Mouse (Mus musculus): ENCODE data around the gene Nagk. TPM values are rescaled to one million over a fixed set of nuclear protein-coding genes. Genes with fewer than 3 reads are reported as not detected.
"Not testable (repeated sequence)": the region's sequence is repeated elsewhere in the genome, so short reads cannot be mapped to it uniquely, and the experiment has no call there.

Nagk gene
- polyA plus RNA-seq, 1 experiment from 2014 or later: 26.1 TPM

DNA sequence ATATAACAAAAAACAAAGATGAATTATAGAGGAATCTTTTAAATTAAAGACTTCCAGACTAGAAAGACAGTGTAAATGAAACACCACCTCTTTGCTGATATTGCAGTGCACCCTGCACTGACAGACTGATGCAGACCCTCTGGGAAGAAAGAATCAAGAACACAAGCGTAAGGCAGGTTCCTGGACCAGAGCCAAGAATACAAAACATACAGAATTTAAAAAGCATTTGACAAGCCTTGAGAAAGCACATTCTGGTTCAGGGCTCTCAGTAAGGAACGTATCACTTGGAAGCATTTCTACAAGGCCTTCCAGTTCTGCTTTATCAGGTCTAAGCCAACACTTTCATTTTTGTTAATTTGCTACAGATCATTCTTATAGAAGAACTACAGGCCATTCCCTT is 27.1 kb downstream of the Nagk start:
- WGBS: 97% methylated on average over 2 of the region's 2 CpGs
- Histone ChIP-seq H3K27ac (replicated peaks) (no peak overlapping the region), H3K4me1 (no peaks in the 10 kb centered on the region), H3K4me3 (no peak overlapping the region), H3K36me3 (peaks cover 25% of the 10 kb centered on the region), H3K9me3 (replicated peaks) (no peaks in the 10 kb centered on the region), H3K27me3 (ENCODE audit: low read depth, poor library complexity, severe bottlenecking) (no peaks in the 10 kb centered on the region)
- no peak for DNase-seq (ENCODE audit: low spot score)

GRCm38 (mm10) chr6:83830941-83831605 is 36.3 kb downstream of the Nagk start:
- peak overlapping the region; percentile 91 for H3K27ac ChIP-seq (replicated peaks)
- H3K4me1 ChIP-seq: peaks cover 13% of the 10 kb centered on the region
- H3K27me3 ChIP-seq (ENCODE audit: low read depth, poor library complexity, severe bottlenecking): no peaks in the 10 kb centered on the region
- H3K9me3 ChIP-seq (replicated peaks): no peaks in the 10 kb centered on the region
- WGBS: 3% methylated on average over 35 of the region's 35 CpGs
- DNase-seq (ENCODE audit: low spot score): no peak
- H3K36me3 ChIP-seq: peaks cover 14% of the 10 kb centered on the region
- H3K4me3 ChIP-seq: peak overlapping the region; percentile 73

DNA sequence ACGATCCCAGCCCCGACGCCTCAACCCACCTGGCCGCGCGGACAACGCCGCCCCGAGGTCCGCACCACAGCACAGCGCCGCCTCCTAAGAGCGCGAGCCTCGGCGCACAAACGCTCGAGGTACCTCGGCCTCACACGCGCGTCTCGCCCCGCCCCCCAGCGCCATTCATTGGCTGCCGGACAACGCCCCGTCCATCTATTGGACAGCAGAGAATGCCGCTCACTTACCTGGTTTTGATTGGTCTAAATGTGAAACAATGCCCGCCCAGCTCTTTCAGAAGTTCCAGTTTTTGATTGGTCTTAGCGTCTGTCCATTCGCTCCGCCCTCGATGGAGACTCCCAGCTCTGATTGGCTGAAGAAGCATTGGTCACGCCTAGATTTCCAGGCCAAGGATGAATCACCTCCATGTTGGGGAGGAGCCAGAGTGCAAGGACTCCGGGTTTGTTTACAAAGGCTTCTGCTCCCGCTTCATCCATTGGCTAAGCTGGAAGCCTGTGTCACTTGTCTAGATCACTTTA is 36.9 kb downstream of the Nagk start, which contains the start of gene Paip2b:
Gene Paip2b, minus strand, starts transcription at position 136 of the 518 bp plus-strand sequence.
- Histone ChIP-seq H3K4me3 (peak within 1 kb of the TSS; percentile 73), H3K27me3 (ENCODE audit: low read depth, poor library complexity, severe bottlenecking) (no peaks in the 10 kb centered on the region), H3K36me3 (peaks cover 14% of the 10 kb centered on the region), H3K4me1 (peaks cover 13% of the 10 kb centered on the region), H3K9me3 (replicated peaks) (no peaks in the 10 kb centered on the region), H3K27ac (replicated peaks) (peak within 1 kb of the TSS; percentile 91)
- under 1% methylated on average over 37 of the region's 37 CpGs for WGBS
- peak; percentile 97 for DNase-seq (ENCODE audit: low spot score)

GRCm38 (mm10) chr6:83832393-83832792 is 37.6 kb downstream of the Nagk start:
- DNase-seq (ENCODE audit: low spot score); H3K36me3 ChIP-seq; H3K9me3 ChIP-seq (replicated peaks); H3K27me3 ChIP-seq (ENCODE audit: low read depth, poor library complexity, severe bottlenecking): not testable (repeated sequence)
- Histone ChIP-seq H3K4me1 (peaks cover 13% of the 10 kb centered on the region), H3K27ac (replicated peaks) (peak overlapping the region; percentile 59; the same call in 1 of the 2 replicates), H3K4me3 (peak overlapping the region; percentile 73)
- WGBS: 76% methylated on average over 1 of the region's 1 CpGs

DNA sequence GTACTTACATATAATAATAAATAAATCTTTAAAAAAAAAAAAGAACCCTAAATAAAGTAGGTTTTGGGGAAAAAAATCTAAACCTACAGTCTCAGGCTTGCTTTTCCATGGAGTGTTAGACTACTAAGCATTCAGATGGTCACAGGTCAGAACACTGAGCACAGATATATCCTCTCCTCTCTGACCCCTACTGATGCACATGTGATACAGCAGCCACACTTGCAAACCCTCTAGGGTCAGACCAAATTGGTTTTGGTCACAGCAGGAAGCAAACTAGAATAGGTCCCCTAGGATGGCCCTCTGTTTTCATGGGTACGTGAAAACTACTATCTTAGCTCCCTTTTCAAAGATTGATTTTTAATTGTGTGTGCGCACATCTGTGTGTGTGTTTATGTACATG is 42.0 kb downstream of the Nagk start:
- 85% methylated on average over 2 of the region's 2 CpGs for WGBS
- DNase-seq (ENCODE audit: low spot score): no peak
- Histone ChIP-seq H3K27ac (replicated peaks) (no peak overlapping the region), H3K4me1 (no peaks in the 10 kb centered on the region), H3K27me3 (ENCODE audit: low read depth, poor library complexity, severe bottlenecking) (no peaks in the 10 kb centered on the region), H3K9me3 (replicated peaks) (no peaks in the 10 kb centered on the region), H3K4me3 (no peak overlapping the region), H3K36me3 (no peaks in the 10 kb centered on the region)

- no peaks in the 10 kb centered on the region for H3K27me3 ChIP-seq (ENCODE audit: low read depth, poor library complexity, severe bottlenecking)
- no peak for DNase-seq (ENCODE audit: low spot score)
- no peaks in the 10 kb centered on the region for H3K9me3 ChIP-seq (replicated peaks)
- no peaks in the 10 kb centered on the region for H3K4me1 ChIP-seq
- WGBS: 89% methylated on average over 2 of the region's 2 CpGs
- no peaks in the 10 kb centered on the region for H3K36me3 ChIP-seq
- H3K4me3 ChIP-seq: no peak overlapping the region
- H3K27ac ChIP-seq (replicated peaks): no peak overlapping the region
These were observed 43.3 kb downstream of the Nagk start for GRCm38 (mm10) chr6:83838046-83838445.

GRCm38 (mm10) chr6:83840086-83840485 is 45.3 kb downstream of the Nagk start:
- H3K4me1 ChIP-seq: no peaks in the 10 kb centered on the region
- WGBS: 88% methylated on average over 6 of the region's 6 CpGs
- DNase-seq (ENCODE audit: low spot score): no peak
- no peaks in the 10 kb centered on the region for H3K9me3 ChIP-seq (replicated peaks)
- H3K36me3 ChIP-seq: no peaks in the 10 kb centered on the region
- no peak overlapping the region for H3K27ac ChIP-seq (replicated peaks)
- H3K27me3 ChIP-seq (ENCODE audit: low read depth, poor library complexity, severe bottlenecking): no peaks in the 10 kb centered on the region
- no peak overlapping the region for H3K4me3 ChIP-seq

GRCm38 (mm10) chr6:83844913-83845312 is 50.1 kb downstream of the Nagk start:
- Histone ChIP-seq H3K36me3 (no peaks in the 10 kb centered on the region), H3K4me1 (no peaks in the 10 kb centered on the region), H3K9me3 (replicated peaks) (no peaks in the 10 kb centered on the region), H3K27me3 (ENCODE audit: low read depth, poor library complexity, severe bottlenecking) (no peaks in the 10 kb centered on the region), H3K4me3 (no peak overlapping the region), H3K27ac (replicated peaks) (no peak overlapping the region)
- no peak for DNase-seq (ENCODE audit: low spot score)
- 92% methylated on average over 10 of the region's 10 CpGs for WGBS

- WGBS: 98% methylated on average over 2 of the region's 2 CpGs
These were observed 51.4 kb downstream of the Nagk start for GRCm38 (mm10) chr6:83846141-83846540.

DNA sequence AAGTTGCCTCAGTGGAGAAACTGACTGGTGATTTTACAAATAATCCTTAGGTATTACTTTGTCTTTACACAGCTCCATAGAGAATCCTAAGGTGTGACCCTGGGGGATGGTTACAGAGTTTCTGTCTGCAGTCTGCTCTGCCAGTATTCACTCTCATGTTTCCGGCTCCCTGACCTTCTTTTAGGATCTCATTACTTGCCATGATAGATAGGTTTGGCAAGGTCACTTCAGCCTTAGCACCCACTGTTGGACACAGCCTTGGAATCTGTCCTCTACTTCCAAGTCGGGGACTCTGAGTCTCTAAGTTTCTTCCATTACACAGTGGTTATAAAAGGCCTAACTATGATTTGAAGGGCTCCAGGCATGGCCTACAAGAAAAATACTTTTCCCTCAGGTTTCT is 54.7 kb downstream of the Nagk start:
- 92% methylated on average over 2 of the region's 2 CpGs for WGBS
- no peaks in the 10 kb centered on the region for H3K9me3 ChIP-seq (replicated peaks)
- H3K4me1 ChIP-seq: no peaks in the 10 kb centered on the region
- H3K27ac ChIP-seq (replicated peaks): no peak overlapping the region
- DNase-seq (ENCODE audit: low spot score): no peak
- H3K36me3 ChIP-seq: no peaks in the 10 kb centered on the region
- H3K27me3 ChIP-seq (ENCODE audit: low read depth, poor library complexity, severe bottlenecking): no peaks in the 10 kb centered on the region
- no peak overlapping the region for H3K4me3 ChIP-seq

More at GRCm38 (mm10) chr6:83846141-83846540, 51.4 kb downstream of the Nagk start:
- H3K27ac ChIP-seq (replicated peaks): no peak overlapping the region
- DNase-seq (ENCODE audit: low spot score): no peak
- no peaks in the 10 kb centered on the region for H3K9me3 ChIP-seq (replicated peaks)
- no peak overlapping the region for H3K4me3 ChIP-seq
- H3K36me3 ChIP-seq: no peaks in the 10 kb centered on the region
- H3K27me3 ChIP-seq (ENCODE audit: low read depth, poor library complexity, severe bottlenecking): no peaks in the 10 kb centered on the region
- no peaks in the 10 kb centered on the region for H3K4me1 ChIP-seq

Other genes with a start within 250 kb of the Nagk start
- 17.8 and 18.3 TPM in 2 replicates for gene Stambp, start 222.3 kb upstream of the Nagk start, polyA plus RNA-seq (2016; fragmentation: Nextera tagmentation; extraction: Ambion mirVana)
- gene Clec4f, start 138.8 kb upstream of the Nagk start, polyA plus RNA-seq (2016; fragmentation: Nextera tagmentation; extraction: Ambion mirVana): 0.15 TPM in 1 of 2 replicates, not detected in the other
- gene Cd207, start 117.1 kb upstream of the Nagk start, polyA plus RNA-seq (2016; fragmentation: Nextera tagmentation; extraction: Ambion mirVana): not detected in 2 replicates
- gene Vax2, start 83.7 kb upstream of the Nagk start, polyA plus RNA-seq (2016; fragmentation: Nextera tagmentation; extraction: Ambion mirVana): 0.60 and 1.9 TPM in 2 replicates
- not detected in 2 replicates for gene Atp6v1b1, start 52.0 kb upstream of the Nagk start, polyA plus RNA-seq (2016; fragmentation: Nextera tagmentation; extraction: Ambion mirVana)
- 0.24 TPM in 1 of 2 replicates, not detected in the other for gene Ankrd53, start 32.3 kb upstream of the Nagk start, polyA plus RNA-seq (2016; fragmentation: Nextera tagmentation; extraction: Ambion mirVana)
- 81.6 and 81.7 TPM in 2 replicates for gene Tex261, start 19.2 kb upstream of the Nagk start, polyA plus RNA-seq (2016; fragmentation: Nextera tagmentation; extraction: Ambion mirVana)
- gene Paip2b, start 36.8 kb downstream of the Nagk start, polyA plus RNA-seq (2016; fragmentation: Nextera tagmentation; extraction: Ambion mirVana): 18.6 and 20.5 TPM in 2 replicates
- gene Zfp638, start 72.1 kb downstream of the Nagk start, polyA plus RNA-seq (2016; fragmentation: Nextera tagmentation; extraction: Ambion mirVana): 67.2 and 72.9 TPM in 2 replicates
- 2.4 and 3.3 TPM in 2 replicates for gene Dysf, start 213.6 kb downstream of the Nagk start, polyA plus RNA-seq (2016; fragmentation: Nextera tagmentation; extraction: Ambion mirVana)